Mouse (Mus musculus) skeletal muscle tissue, adult 2 months (tissue): ENCODE data around the gene Cox5a.

ENCODE experiments used
- DNase-seq: peaks from one replicate; pipeline ENCODE4 v3.0.0-alpha.2; 2012; ENCODE audit warnings: low read depth, low spot score

Gene Cox5a

GRCm38 (mm10) chr9:57521056-57521911 is at the start of gene Cox5a:
Cox5a (plus strand) TSS chr9:57521274.
- DNase-seq = peak; percentile 96

GRCm38 (mm10) chr9:57485774-57486173 is 35.3 kb upstream of the Cox5a start:
- peak; percentile 66 for DNase-seq

GRCm38 (mm10) chr9:57487807-57488206 is 33.3 kb upstream of the Cox5a start:
- no peak for DNase-seq

- DNase-seq = no peak
Observed at GRCm38 (mm10) chr9:57493532-57493931, 27.5 kb upstream of the Cox5a start.

- no peak for DNase-seq
Observed at GRCm38 (mm10) chr9:57494970-57495369, 26.1 kb upstream of the Cox5a start.

- DNase-seq = no peak
Observed at GRCm38 (mm10) chr9:57497236-57497635, 23.8 kb upstream of the Cox5a start.

GRCm38 (mm10) chr9:57498536-57498935 is 22.5 kb upstream of the Cox5a start:
- no peak for DNase-seq

GRCm38 (mm10) chr9:57501452-57501851 is 19.6 kb upstream of the Cox5a start:
- DNase-seq = no peak

GRCm38 (mm10) chr9:57501861-57502260 is 19.2 kb upstream of the Cox5a start:
- DNase-seq = no peak

- no peak for DNase-seq
Observed at GRCm38 (mm10) chr9:57502911-57503621, 18.0 kb upstream of the Cox5a start.

- DNase-seq = no peak
Observed at GRCm38 (mm10) chr9:57503622-57504380, 17.3 kb upstream of the Cox5a start, which contains the start of gene Rpp25. Rpp25 (plus strand) TSS chr9:57504026.

GRCm38 (mm10) chr9:57504381-57504700 is 16.7 kb upstream of the Cox5a start:
- no peak for DNase-seq

GRCm38 (mm10) chr9:57504891-57505290 is 16.2 kb upstream of the Cox5a start:
- DNase-seq = no peak

GRCm38 (mm10) chr9:57505700-57506099 is 15.4 kb upstream of the Cox5a start:
- DNase-seq = no peak

GRCm38 (mm10) chr9:57510577-57510976 is 10.5 kb upstream of the Cox5a start:
- DNase-seq = no peak

GRCm38 (mm10) chr9:57517113-57517512 is 4.0 kb upstream of the Cox5a start:
- no peak for DNase-seq

GRCm38 (mm10) chr9:57520375-57521055 is 559 bp upstream of the Cox5a start:
- no peak for DNase-seq

- DNase-seq = no peak
Observed at GRCm38 (mm10) chr9:57522114-57522860, 1.2 kb downstream of the Cox5a start.

GRCm38 (mm10) chr9:57522861-57523246 is 1.8 kb downstream of the Cox5a start:
- no peak for DNase-seq

- no peak for DNase-seq
Observed at GRCm38 (mm10) chr9:57523754-57524153, 2.7 kb downstream of the Cox5a start.

- DNase-seq = no peak
Observed at GRCm38 (mm10) chr9:57524439-57524838, 3.4 kb downstream of the Cox5a start.
